Mouse (Mus musculus): Measurements from ENCODE around the gene Actn1. TPM values are rescaled to one million over a fixed set of nuclear protein-coding genes. Genes with fewer than 3 reads are reported as not detected.
A peak's percentile ranks its signal among the peaks of the same experiment; 100 is the strongest.

The Actn1 gene
- polyA plus RNA-seq (2014; fragmentation: Nextera tagmentation; extraction: Ambion mirVana), result 34.6 and 34.8 TPM in 2 replicates

- WGBS, result under 1% methylated on average over 51 of the region's 55 CpGs
- ATAC-seq (replicated peaks; ENCODE audit: insufficient number of reproducible peaks, low FRiP score, low TSS enrichment, low read depth) (peak; percentile 95), DNase-seq (ENCODE audit: low spot score) (peak; percentile 96)
- H3K9ac ChIP-seq (replicated peaks; ENCODE audit: low read length), result peak within 1 kb of the TSS; percentile 89
- H3K4me1 ChIP-seq (ENCODE audit: control insufficient read depth, insufficient read depth, low read length), result 0 out of 2 replicates have a peak, but pooled peaks cover 3% of the 10 kb centered on the region
- no peaks in the 10 kb centered on the region for H3K9me3 ChIP-seq (replicated peaks; ENCODE audit: control insufficient read depth, low read length)
- H3K27ac ChIP-seq (replicated peaks; ENCODE audit: low read depth, low read length), result peak within 1 kb of the TSS; percentile 93
- H3K36me3 ChIP-seq (replicated peaks; ENCODE audit: control insufficient read depth, insufficient read depth, low read depth, low read length), result no peaks in the 10 kb centered on the region
- H3K4me2 ChIP-seq (ENCODE audit: low read depth, low read length), result peak within 1 kb of the TSS; percentile 72
- no peaks in the 10 kb centered on the region for H3K27me3 ChIP-seq (ENCODE audit: control insufficient read depth, insufficient read depth, low read length)
- peak within 1 kb of the TSS; percentile 51 for H3K4me3 ChIP-seq (ENCODE audit: low read depth, low read length)
Measured at GRCm38 (mm10) chr12:80260056-80260743, at the start of gene Actn1. Actn1 (minus strand) TSS chr12:80260371.

- ATAC-seq (replicated peaks; ENCODE audit: insufficient number of reproducible peaks, low FRiP score, low TSS enrichment, low read depth), result no peak
Measured at GRCm38 (mm10) chr12:80307556-80307955, 47.4 kb upstream of the Actn1 start.

GRCm38 (mm10) chr12:80304518-80304917, 44.3 kb upstream of the Actn1 start:
- H3K27me3 ChIP-seq (ENCODE audit: control insufficient read depth, insufficient read depth, low read length), result no peaks in the 10 kb centered on the region
- no peaks in the 10 kb centered on the region for H3K36me3 ChIP-seq (replicated peaks; ENCODE audit: control insufficient read depth, insufficient read depth, low read depth, low read length)
- no peak overlapping the region for H3K27ac ChIP-seq (replicated peaks; ENCODE audit: low read depth, low read length)
- H3K4me2 ChIP-seq (ENCODE audit: low read depth, low read length), result no peak overlapping the region
- DNase-seq (ENCODE audit: low spot score) (no peak), ATAC-seq (replicated peaks; ENCODE audit: insufficient number of reproducible peaks, low FRiP score, low TSS enrichment, low read depth) (no peak)
- 88% methylated on average over 3 of the region's 3 CpGs for WGBS
- H3K4me3 ChIP-seq (ENCODE audit: low read depth, low read length), result no peak overlapping the region
- H3K9ac ChIP-seq (replicated peaks; ENCODE audit: low read length), result no peak overlapping the region
- H3K9me3 ChIP-seq (replicated peaks; ENCODE audit: control insufficient read depth, low read length), result no peaks in the 10 kb centered on the region
- H3K4me1 ChIP-seq (ENCODE audit: control insufficient read depth, insufficient read depth, low read length), result no peaks in the 10 kb centered on the region

More at GRCm38 (mm10) chr12:80307556-80307955, 47.4 kb upstream of the Actn1 start:
- Histone ChIP-seq H3K9ac (replicated peaks; ENCODE audit: low read length) (no peak overlapping the region), H3K27me3 (ENCODE audit: control insufficient read depth, insufficient read depth, low read length) (no peaks in the 10 kb centered on the region), H3K9me3 (replicated peaks; ENCODE audit: control insufficient read depth, low read length) (no peaks in the 10 kb centered on the region), H3K4me3 (ENCODE audit: low read depth, low read length) (no peak overlapping the region), H3K36me3 (replicated peaks; ENCODE audit: control insufficient read depth, insufficient read depth, low read depth, low read length) (no peaks in the 10 kb centered on the region), H3K4me1 (ENCODE audit: control insufficient read depth, insufficient read depth, low read length) (no peaks in the 10 kb centered on the region), H3K4me2 (ENCODE audit: low read depth, low read length) (no peak overlapping the region), H3K27ac (replicated peaks; ENCODE audit: low read depth, low read length) (no peak overlapping the region)
- 62% methylated on average over 3 of the region's 3 CpGs for WGBS
- DNase-seq (ENCODE audit: low spot score), result peak; percentile 14

GRCm38 (mm10) chr12:80300833-80301456, 40.8 kb upstream of the Actn1 start:
- Histone ChIP-seq H3K4me1 (ENCODE audit: control insufficient read depth, insufficient read depth, low read length) (no peaks in the 10 kb centered on the region), H3K36me3 (replicated peaks; ENCODE audit: control insufficient read depth, insufficient read depth, low read depth, low read length) (no peaks in the 10 kb centered on the region), H3K9me3 (replicated peaks; ENCODE audit: control insufficient read depth, low read length) (no peaks in the 10 kb centered on the region), H3K27me3 (ENCODE audit: control insufficient read depth, insufficient read depth, low read length) (no peaks in the 10 kb centered on the region), H3K4me3 (ENCODE audit: low read depth, low read length) (no peak overlapping the region), H3K9ac (replicated peaks; ENCODE audit: low read length) (no peak overlapping the region), H3K27ac (replicated peaks; ENCODE audit: low read depth, low read length) (no peak overlapping the region), H3K4me2 (ENCODE audit: low read depth, low read length) (no peak overlapping the region)
- DNase-seq (ENCODE audit: low spot score), result no peak
- no peak for ATAC-seq (replicated peaks; ENCODE audit: insufficient number of reproducible peaks, low FRiP score, low TSS enrichment, low read depth)
- 76% methylated on average over 9 of the region's 9 CpGs for WGBS

- no peaks in the 10 kb centered on the region for H3K27me3 ChIP-seq (ENCODE audit: control insufficient read depth, insufficient read depth, low read length)
- 76% methylated on average over 6 of the region's 6 CpGs for WGBS
- no peaks in the 10 kb centered on the region for H3K9me3 ChIP-seq (replicated peaks; ENCODE audit: control insufficient read depth, low read length)
- DNase-seq (ENCODE audit: low spot score) (no peak), ATAC-seq (replicated peaks; ENCODE audit: insufficient number of reproducible peaks, low FRiP score, low TSS enrichment, low read depth) (no peak)
- H3K4me3 ChIP-seq (ENCODE audit: low read depth, low read length), result no peak overlapping the region
- H3K4me2 ChIP-seq (ENCODE audit: low read depth, low read length), result no peak overlapping the region
- H3K27ac ChIP-seq (replicated peaks; ENCODE audit: low read depth, low read length), result no peak overlapping the region
- no peaks in the 10 kb centered on the region for H3K4me1 ChIP-seq (ENCODE audit: control insufficient read depth, insufficient read depth, low read length)
- H3K9ac ChIP-seq (replicated peaks; ENCODE audit: low read length), result no peak overlapping the region
- H3K36me3 ChIP-seq (replicated peaks; ENCODE audit: control insufficient read depth, insufficient read depth, low read depth, low read length), result no peaks in the 10 kb centered on the region
Measured at GRCm38 (mm10) chr12:80298714-80299113, 38.5 kb upstream of the Actn1 start.

- Histone ChIP-seq H3K9me3 (replicated peaks; ENCODE audit: control insufficient read depth, low read length) (no peaks in the 10 kb centered on the region), H3K4me3 (ENCODE audit: low read depth, low read length) (no peak overlapping the region), H3K36me3 (replicated peaks; ENCODE audit: control insufficient read depth, insufficient read depth, low read depth, low read length) (no peaks in the 10 kb centered on the region), H3K4me2 (ENCODE audit: low read depth, low read length) (no peak overlapping the region), H3K9ac (replicated peaks; ENCODE audit: low read length) (no peak overlapping the region), H3K27me3 (ENCODE audit: control insufficient read depth, insufficient read depth, low read length) (no peaks in the 10 kb centered on the region), H3K4me1 (ENCODE audit: control insufficient read depth, insufficient read depth, low read length) (no peaks in the 10 kb centered on the region), H3K27ac (replicated peaks; ENCODE audit: low read depth, low read length) (no peak overlapping the region)
- ATAC-seq (replicated peaks; ENCODE audit: insufficient number of reproducible peaks, low FRiP score, low TSS enrichment, low read depth) (no peak), DNase-seq (ENCODE audit: low spot score) (no peak)
- WGBS, result 56% methylated on average over 3 of the region's 3 CpGs
Measured at GRCm38 (mm10) chr12:80291895-80292435, 31.8 kb upstream of the Actn1 start.

- Histone ChIP-seq H3K9me3 (replicated peaks; ENCODE audit: control insufficient read depth, low read length) (no peaks in the 10 kb centered on the region), H3K4me2 (ENCODE audit: low read depth, low read length) (no peak overlapping the region), H3K9ac (replicated peaks; ENCODE audit: low read length) (no peak overlapping the region), H3K4me1 (ENCODE audit: control insufficient read depth, insufficient read depth, low read length) (no peaks in the 10 kb centered on the region), H3K27ac (replicated peaks; ENCODE audit: low read depth, low read length) (no peak overlapping the region), H3K27me3 (ENCODE audit: control insufficient read depth, insufficient read depth, low read length) (no peaks in the 10 kb centered on the region), H3K4me3 (ENCODE audit: low read depth, low read length) (no peak overlapping the region), H3K36me3 (replicated peaks; ENCODE audit: control insufficient read depth, insufficient read depth, low read depth, low read length) (no peaks in the 10 kb centered on the region)
- WGBS, result 88% methylated on average over 8 of the region's 8 CpGs
- ATAC-seq (replicated peaks; ENCODE audit: insufficient number of reproducible peaks, low FRiP score, low TSS enrichment, low read depth), result no peak
- DNase-seq (ENCODE audit: low spot score), result no peak
Measured at GRCm38 (mm10) chr12:80290964-80291363, 30.8 kb upstream of the Actn1 start.

GRCm38 (mm10) chr12:80290483-80290882, 30.3 kb upstream of the Actn1 start:
- Histone ChIP-seq H3K27ac (replicated peaks; ENCODE audit: low read depth, low read length) (no peak overlapping the region), H3K9me3 (replicated peaks; ENCODE audit: control insufficient read depth, low read length) (no peaks in the 10 kb centered on the region), H3K9ac (replicated peaks; ENCODE audit: low read length) (no peak overlapping the region), H3K4me2 (ENCODE audit: low read depth, low read length) (no peak overlapping the region), H3K36me3 (replicated peaks; ENCODE audit: control insufficient read depth, insufficient read depth, low read depth, low read length) (no peaks in the 10 kb centered on the region), H3K4me1 (ENCODE audit: control insufficient read depth, insufficient read depth, low read length) (no peaks in the 10 kb centered on the region), H3K27me3 (ENCODE audit: control insufficient read depth, insufficient read depth, low read length) (no peaks in the 10 kb centered on the region), H3K4me3 (ENCODE audit: low read depth, low read length) (no peak overlapping the region)
- WGBS, result 93% methylated on average over 4 of the region's 4 CpGs
- no peak for DNase-seq (ENCODE audit: low spot score)
- no peak for ATAC-seq (replicated peaks; ENCODE audit: insufficient number of reproducible peaks, low FRiP score, low TSS enrichment, low read depth)

All from embryonic facial prominence, embryonic 11.5 days (tissue).